Mouse (Mus musculus): ENCODE measurements at regions not wholly inside any gene's neighbourhood (a gene's known extent, or its start where the extent isn't known, plus 50 kb on each side); places are given as distances from the start of the nearest gene placed in this dataset.

GRCm38 (mm10) chr1:18668901-18669300, 404.0 kb upstream of the Defb41 start:
- no peak for TF ChIP-seq POLR2A (IDR thresholded peaks at IDR 0.05; ENCODE audit: extremely low read depth, insufficient read depth, low read length)
- no peak for TF ChIP-seq CTCF (IDR thresholded peaks at IDR 0.05; ENCODE audit: low read depth, low read length)
- H3K4me3 ChIP-seq (ENCODE audit: insufficient read depth, low read depth, low read length) = no peak overlapping the region
- no peaks in the 10 kb centered on the region for H3K36me3 ChIP-seq (ENCODE audit: control insufficient read depth, insufficient read depth, low read length)
- WGBS = 75% methylated on average over 7 of the region's 7 CpGs
- no peak for DNase-seq (ENCODE audit: extremely low read depth, low read depth, low spot score)
- no peaks in the 10 kb centered on the region for H3K79me2 ChIP-seq (ENCODE audit: control insufficient read depth, insufficient read depth, low read length)
- no peak overlapping the region for H3K9ac ChIP-seq (ENCODE audit: low read depth, low read length)
- no peaks in the 10 kb centered on the region for H3K4me1 ChIP-seq (ENCODE audit: control insufficient read depth, insufficient read depth, low read length)
- H3K27me3 ChIP-seq (ENCODE audit: control insufficient read depth, insufficient read depth, low read length) = no peaks in the 10 kb centered on the region
- no peak overlapping the region for H3K27ac ChIP-seq (replicated peaks; ENCODE audit: insufficient read depth, low read depth, low read length)

GRCm38 (mm10) chr1:18668265-18668664, 403.3 kb upstream of the Defb41 start:
- H3K9ac ChIP-seq (ENCODE audit: low read depth, low read length) = no peak overlapping the region
- TF ChIP-seq POLR2A (IDR thresholded peaks at IDR 0.05; ENCODE audit: extremely low read depth, insufficient read depth, low read length) (no peak), CTCF (IDR thresholded peaks at IDR 0.05; ENCODE audit: low read depth, low read length) (no peak)
- 87% methylated on average over 5 of the region's 5 CpGs for WGBS

GRCm38 (mm10) chr1:18640858-18641257, 375.9 kb upstream of the Defb41 start:
- Histone ChIP-seq H3K27me3 (ENCODE audit: control insufficient read depth, insufficient read depth, low read length) (no peaks in the 10 kb centered on the region), H3K36me3 (ENCODE audit: control insufficient read depth, insufficient read depth, low read length) (no peaks in the 10 kb centered on the region), H3K27ac (replicated peaks; ENCODE audit: insufficient read depth, low read depth, low read length) (no peak overlapping the region), H3K79me2 (ENCODE audit: control insufficient read depth, insufficient read depth, low read length) (no peaks in the 10 kb centered on the region), H3K4me3 (ENCODE audit: insufficient read depth, low read depth, low read length) (no peak overlapping the region), H3K9ac (ENCODE audit: low read depth, low read length) (no peak overlapping the region), H3K4me1 (ENCODE audit: control insufficient read depth, insufficient read depth, low read length) (no peaks in the 10 kb centered on the region)
- TF ChIP-seq CTCF (IDR thresholded peaks at IDR 0.05; ENCODE audit: low read depth, low read length) = no peak
- no peak for DNase-seq (ENCODE audit: extremely low read depth, low read depth, low spot score)

More at GRCm38 (mm10) chr1:18668265-18668664, 403.3 kb upstream of the Defb41 start:
- no peak for DNase-seq (ENCODE audit: extremely low read depth, low read depth, low spot score)
- no peak overlapping the region for H3K4me3 ChIP-seq (ENCODE audit: insufficient read depth, low read depth, low read length)
- no peaks in the 10 kb centered on the region for H3K36me3 ChIP-seq (ENCODE audit: control insufficient read depth, insufficient read depth, low read length)
- no peaks in the 10 kb centered on the region for H3K4me1 ChIP-seq (ENCODE audit: control insufficient read depth, insufficient read depth, low read length)
- no peaks in the 10 kb centered on the region for H3K27me3 ChIP-seq (ENCODE audit: control insufficient read depth, insufficient read depth, low read length)
- H3K27ac ChIP-seq (replicated peaks; ENCODE audit: insufficient read depth, low read depth, low read length) = no peak overlapping the region
- H3K79me2 ChIP-seq (ENCODE audit: control insufficient read depth, insufficient read depth, low read length) = no peaks in the 10 kb centered on the region

GRCm38 (mm10) chr1:18639460-18640300, 374.7 kb upstream of the Defb41 start:
- H3K27me3 ChIP-seq (ENCODE audit: control insufficient read depth, insufficient read depth, low read length) = no peaks in the 10 kb centered on the region
- H3K9ac ChIP-seq (ENCODE audit: low read depth, low read length) = no peak overlapping the region
- H3K4me3 ChIP-seq (ENCODE audit: insufficient read depth, low read depth, low read length) = no peak overlapping the region
- TF ChIP-seq POLR2A (IDR thresholded peaks at IDR 0.05; ENCODE audit: extremely low read depth, insufficient read depth, low read length) (no peak), CTCF (IDR thresholded peaks at IDR 0.05; ENCODE audit: low read depth, low read length) (no peak)
- H3K4me1 ChIP-seq (ENCODE audit: control insufficient read depth, insufficient read depth, low read length) = no peaks in the 10 kb centered on the region
- H3K36me3 ChIP-seq (ENCODE audit: control insufficient read depth, insufficient read depth, low read length) = no peaks in the 10 kb centered on the region
- H3K79me2 ChIP-seq (ENCODE audit: control insufficient read depth, insufficient read depth, low read length) = no peaks in the 10 kb centered on the region
- 69% methylated on average over 8 of the region's 8 CpGs for WGBS
- no peak overlapping the region for H3K27ac ChIP-seq (replicated peaks; ENCODE audit: insufficient read depth, low read depth, low read length)
- DNase-seq (ENCODE audit: extremely low read depth, low read depth, low spot score) = no peak

GRCm38 (mm10) chr1:18637334-18637733, 372.4 kb upstream of the Defb41 start:
- DNase-seq (ENCODE audit: extremely low read depth, low read depth, low spot score) = no peak
- H3K4me3 ChIP-seq (ENCODE audit: insufficient read depth, low read depth, low read length) = no peak overlapping the region
- no peaks in the 10 kb centered on the region for H3K79me2 ChIP-seq (ENCODE audit: control insufficient read depth, insufficient read depth, low read length)
- no peaks in the 10 kb centered on the region for H3K27me3 ChIP-seq (ENCODE audit: control insufficient read depth, insufficient read depth, low read length)
- no peaks in the 10 kb centered on the region for H3K4me1 ChIP-seq (ENCODE audit: control insufficient read depth, insufficient read depth, low read length)
- H3K36me3 ChIP-seq (ENCODE audit: control insufficient read depth, insufficient read depth, low read length) = no peaks in the 10 kb centered on the region
- no peak for TF ChIP-seq POLR2A (IDR thresholded peaks at IDR 0.05; ENCODE audit: extremely low read depth, insufficient read depth, low read length)
- no peak for TF ChIP-seq CTCF (IDR thresholded peaks at IDR 0.05; ENCODE audit: low read depth, low read length)
- H3K9ac ChIP-seq (ENCODE audit: low read depth, low read length) = no peak overlapping the region
- no peak overlapping the region for H3K27ac ChIP-seq (replicated peaks; ENCODE audit: insufficient read depth, low read depth, low read length)

- H3K27ac ChIP-seq (replicated peaks; ENCODE audit: insufficient read depth, low read depth, low read length) = no peak overlapping the region
- H3K9ac ChIP-seq (ENCODE audit: low read depth, low read length) = no peak overlapping the region
- TF ChIP-seq POLR2A (IDR thresholded peaks at IDR 0.05; ENCODE audit: extremely low read depth, insufficient read depth, low read length) (no peak), CTCF (IDR thresholded peaks at IDR 0.05; ENCODE audit: low read depth, low read length) (no peak)
- H3K4me3 ChIP-seq (ENCODE audit: insufficient read depth, low read depth, low read length) = no peak overlapping the region
- no peaks in the 10 kb centered on the region for H3K27me3 ChIP-seq (ENCODE audit: control insufficient read depth, insufficient read depth, low read length)
- no peak for DNase-seq (ENCODE audit: extremely low read depth, low read depth, low spot score)
- H3K79me2 ChIP-seq (ENCODE audit: control insufficient read depth, insufficient read depth, low read length) = no peaks in the 10 kb centered on the region
- no peaks in the 10 kb centered on the region for H3K4me1 ChIP-seq (ENCODE audit: control insufficient read depth, insufficient read depth, low read length)
- no peaks in the 10 kb centered on the region for H3K36me3 ChIP-seq (ENCODE audit: control insufficient read depth, insufficient read depth, low read length)
- 74% methylated on average over 7 of the region's 7 CpGs for WGBS
Observed at GRCm38 (mm10) chr1:18610231-18610630, 345.3 kb upstream of the Defb41 start.

Measured in liver, adult 2 months (tissue).